Mouse (Mus musculus) megakaryocyte, embryonic 14.5 days (primary cell): ENCODE data around the gene Eftud2.

Experiments
- FLI1 ChIP-seq: IDR thresholded peaks from 2 replicates; pipeline ENCODE4 v1.6.1; 2012; ENCODE audit warnings: low read length, inconsistent platforms, mixed read lengths
- GATA1 ChIP-seq: IDR thresholded peaks from 3 replicates; pipeline ENCODE4 v1.6.1; 2012; ENCODE audit warnings: mixed read lengths, low read length, inconsistent platforms, borderline replicate concordance

- TF ChIP-seq GATA1 (no peak), FLI1 (no peak)
Observed at GRCm38 (mm10) chr11:102851883-102852282, 28.9 kb downstream of the Eftud2 start.
